Mouse (Mus musculus) retina, postnatal 7 days (tissue): Measurements from ENCODE around the gene Trp53rkb.

Experiments
- DNase-seq: peaks from one replicate; pipeline ENCODE4 v3.0.0-alpha.2; 2012; ENCODE audit warnings: low read depth, low spot score

Gene Trp53rkb

GRCm38 (mm10) chr2:166834796-166835195, 42.5 kb downstream of the Trp53rkb start:
- DNase-seq = no peak

GRCm38 (mm10) chr2:166835581-166835980, 43.2 kb downstream of the Trp53rkb start:
- no peak for DNase-seq

- no peak for DNase-seq
These were observed 49.5 kb downstream of the Trp53rkb start for GRCm38 (mm10) chr2:166841813-166842212.
